Mouse (Mus musculus): ENCODE results near the gene Gm9887. TPM values are rescaled to one million over a fixed set of nuclear protein-coding genes. Genes with fewer than 3 reads are reported as not detected.
"Not testable (repeated sequence)": the region's sequence is repeated elsewhere in the genome, so short reads cannot be mapped to it uniquely, and the experiment has no call there.

The Gm9887 gene
- total and polyA plus RNA-seq, 2 experiments: 0.37 to 0.48 TPM

DNA sequence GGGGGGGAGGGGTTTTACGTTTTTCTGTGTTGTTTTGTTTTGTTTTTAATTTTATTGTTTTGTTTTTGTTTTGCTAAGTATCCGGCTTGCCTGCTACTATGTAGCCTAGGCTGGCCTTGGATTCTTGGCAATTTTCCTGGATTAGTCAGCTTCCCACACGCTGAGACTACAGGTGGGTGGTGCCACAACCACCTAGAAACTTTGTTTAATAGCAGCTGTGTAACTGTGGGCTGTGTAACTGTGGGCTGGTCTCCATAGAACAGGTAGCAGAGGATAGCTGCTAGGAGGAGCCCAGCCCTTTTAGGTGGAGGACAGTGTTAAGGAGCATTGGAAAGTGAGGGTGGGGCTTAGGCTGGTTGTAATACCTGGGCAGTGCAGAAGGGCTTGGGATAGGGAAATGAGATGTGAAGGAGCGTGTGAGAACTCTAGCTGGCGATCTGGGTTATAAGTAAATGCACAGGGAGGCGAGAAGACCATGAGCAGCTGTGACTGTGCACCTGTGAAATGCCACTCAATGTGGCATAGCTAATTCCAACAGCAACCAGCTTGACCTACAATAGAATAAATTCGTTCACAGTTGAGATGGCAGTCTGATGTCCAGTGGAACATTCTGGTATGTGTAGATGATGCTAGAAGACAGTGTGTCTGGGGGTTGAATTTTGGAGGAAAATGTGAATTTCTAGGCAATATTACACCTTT is 17.9 kb upstream of the Gm9887 start:
- H3K36me3 ChIP-seq (ENCODE audit: control insufficient read depth, insufficient read depth, low read length): no peaks in the 10 kb centered on the region
- no peaks in the 10 kb centered on the region for H3K79me2 ChIP-seq (ENCODE audit: control insufficient read depth, insufficient read depth, low read length)
- no peak for TF ChIP-seq CTCF (IDR thresholded peaks at IDR 0.05; ENCODE audit: low read depth, low read length)
- no peak for TF ChIP-seq POLR2A (IDR thresholded peaks at IDR 0.05; ENCODE audit: extremely low read depth, insufficient read depth, low read length)
- H3K27ac ChIP-seq (replicated peaks; ENCODE audit: insufficient read depth, low read depth, low read length): no peak overlapping the region
- DNase-seq (ENCODE audit: extremely low read depth, low read depth, low spot score): no peak
- H3K4me3 ChIP-seq (ENCODE audit: insufficient read depth, low read depth, low read length): no peak overlapping the region
- no peaks in the 10 kb centered on the region for H3K27me3 ChIP-seq (ENCODE audit: control insufficient read depth, insufficient read depth, low read length)
- WGBS: 70% methylated on average over 7 of the region's 7 CpGs
- H3K4me1 ChIP-seq (ENCODE audit: control insufficient read depth, insufficient read depth, low read length): 0 out of 2 replicates have a peak, but pooled peaks cover 2% of the 10 kb centered on the region
- H3K9ac ChIP-seq (ENCODE audit: low read depth, low read length): no peak overlapping the region

DNA sequence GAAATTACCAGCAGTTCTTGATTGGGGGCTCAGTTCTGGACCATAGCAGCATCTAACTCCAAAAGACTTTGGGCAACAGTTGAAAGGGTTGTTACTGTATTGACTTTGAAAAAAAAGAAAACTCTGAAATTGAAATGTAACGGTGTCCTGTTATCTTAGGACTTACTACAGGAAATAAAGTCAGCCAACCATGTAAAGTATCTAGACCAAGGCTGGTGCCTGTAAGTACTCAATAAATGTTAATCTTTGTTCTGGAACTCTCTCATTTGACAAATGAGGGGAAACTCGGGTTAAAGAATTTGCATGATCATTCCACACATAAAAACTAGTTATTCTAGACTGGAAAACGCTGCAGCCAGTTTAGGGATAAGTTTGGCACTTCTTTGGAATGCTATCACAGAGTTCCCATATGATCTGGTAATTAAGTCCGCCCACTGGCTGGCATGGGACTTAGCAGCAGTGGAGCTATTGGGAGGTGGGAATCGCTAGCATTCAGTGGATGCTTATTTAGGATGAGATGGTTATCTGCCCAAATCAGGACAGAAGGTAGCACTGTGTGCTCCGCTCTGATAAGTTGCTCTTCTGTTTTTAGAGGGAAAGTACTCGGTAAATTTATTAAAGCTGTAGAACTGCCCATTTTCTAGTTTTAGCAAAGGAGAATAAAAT is 17.1 kb upstream of the Gm9887 start:
- Histone ChIP-seq H3K27ac (replicated peaks; ENCODE audit: insufficient read depth, low read depth, low read length) (no peak overlapping the region), H3K79me2 (ENCODE audit: control insufficient read depth, insufficient read depth, low read length) (no peaks in the 10 kb centered on the region), H3K36me3 (ENCODE audit: control insufficient read depth, insufficient read depth, low read length) (no peaks in the 10 kb centered on the region), H3K4me3 (ENCODE audit: insufficient read depth, low read depth, low read length) (no peak overlapping the region), H3K27me3 (ENCODE audit: control insufficient read depth, insufficient read depth, low read length) (no peaks in the 10 kb centered on the region), H3K9ac (ENCODE audit: low read depth, low read length) (no peak overlapping the region), H3K4me1 (ENCODE audit: control insufficient read depth, insufficient read depth, low read length) (peaks cover 7% of the 10 kb centered on the region)
- WGBS: 80% methylated on average over 7 of the region's 7 CpGs
- no peak for DNase-seq (ENCODE audit: extremely low read depth, low read depth, low spot score)
- TF ChIP-seq CTCF (IDR thresholded peaks at IDR 0.05; ENCODE audit: low read depth, low read length): no peak
- no peak for TF ChIP-seq POLR2A (IDR thresholded peaks at IDR 0.05; ENCODE audit: extremely low read depth, insufficient read depth, low read length)

DNA sequence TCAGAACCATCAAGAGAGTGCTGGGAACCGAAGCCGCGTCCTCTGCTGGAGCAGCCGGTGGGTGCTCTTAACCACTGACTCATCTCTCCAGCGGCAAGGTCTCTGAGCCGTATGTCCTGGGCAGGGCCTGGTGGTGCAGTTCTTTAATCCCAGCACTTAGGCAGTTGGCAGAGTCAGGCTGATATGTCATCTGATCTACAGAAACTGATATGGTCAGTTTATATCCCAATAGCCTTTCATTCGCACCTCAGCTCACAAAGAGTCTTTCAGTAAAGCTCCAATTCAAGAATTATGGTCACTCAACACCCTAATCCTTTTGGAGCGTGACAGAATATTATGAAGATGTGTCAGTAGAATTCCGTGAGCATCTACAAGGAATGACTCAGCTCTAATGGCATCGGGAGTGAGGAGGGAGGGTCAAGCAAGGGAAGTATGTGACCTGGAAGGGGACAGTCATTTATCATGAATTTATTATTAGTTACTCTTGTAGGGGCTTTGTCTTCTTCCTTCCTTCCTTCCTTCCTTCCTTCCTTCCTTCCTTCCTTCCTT is 16.1 kb upstream of the Gm9887 start:
- H3K4me3 ChIP-seq (ENCODE audit: insufficient read depth, low read depth, low read length): no peak overlapping the region
- no peak overlapping the region for H3K27ac ChIP-seq (replicated peaks; ENCODE audit: insufficient read depth, low read depth, low read length)
- no peak for DNase-seq (ENCODE audit: extremely low read depth, low read depth, low spot score)
- TF ChIP-seq POLR2A (IDR thresholded peaks at IDR 0.05; ENCODE audit: extremely low read depth, insufficient read depth, low read length): no peak
- TF ChIP-seq CTCF (IDR thresholded peaks at IDR 0.05; ENCODE audit: low read depth, low read length): no peak
- H3K4me1 ChIP-seq (ENCODE audit: control insufficient read depth, insufficient read depth, low read length): peaks cover 7% of the 10 kb centered on the region
- H3K27me3 ChIP-seq (ENCODE audit: control insufficient read depth, insufficient read depth, low read length): no peaks in the 10 kb centered on the region
- no peaks in the 10 kb centered on the region for H3K79me2 ChIP-seq (ENCODE audit: control insufficient read depth, insufficient read depth, low read length)
- no peaks in the 10 kb centered on the region for H3K36me3 ChIP-seq (ENCODE audit: control insufficient read depth, insufficient read depth, low read length)
- no peak overlapping the region for H3K9ac ChIP-seq (ENCODE audit: low read depth, low read length)
- WGBS: 94% methylated on average over 10 of the region's 10 CpGs

DNA sequence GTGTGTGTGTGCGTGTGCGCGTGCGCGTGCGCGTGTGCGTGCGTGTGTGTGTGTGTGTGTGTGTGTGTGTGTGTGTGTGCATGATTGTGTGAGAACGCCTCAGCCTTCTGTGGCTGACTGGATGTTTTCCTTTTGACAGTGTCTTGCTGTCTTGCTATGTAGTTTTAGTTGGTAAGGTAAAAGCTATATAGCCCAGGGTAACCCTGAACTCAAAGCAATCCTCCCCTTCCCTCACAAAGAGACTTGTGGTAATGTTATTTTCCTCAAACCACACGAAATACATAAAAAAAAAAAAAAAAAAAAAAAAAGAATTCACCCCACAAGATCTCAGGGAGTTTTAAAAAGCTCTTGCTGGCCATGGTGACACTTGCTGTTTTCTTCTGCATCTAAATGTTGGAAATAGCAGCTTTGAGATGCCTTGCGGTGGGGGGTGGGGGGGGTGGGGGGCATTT is 14.0 kb upstream of the Gm9887 start:
- H3K27me3 ChIP-seq (ENCODE audit: control insufficient read depth, insufficient read depth, low read length); H3K9ac ChIP-seq (ENCODE audit: low read depth, low read length); H3K4me3 ChIP-seq (ENCODE audit: insufficient read depth, low read depth, low read length); H3K79me2 ChIP-seq (ENCODE audit: control insufficient read depth, insufficient read depth, low read length); DNase-seq (ENCODE audit: extremely low read depth, low read depth, low spot score); H3K27ac ChIP-seq (replicated peaks; ENCODE audit: insufficient read depth, low read depth, low read length); H3K4me1 ChIP-seq (ENCODE audit: control insufficient read depth, insufficient read depth, low read length); H3K36me3 ChIP-seq (ENCODE audit: control insufficient read depth, insufficient read depth, low read length): not testable (repeated sequence)
- WGBS: 71% methylated on average over 12 of the region's 12 CpGs

DNA sequence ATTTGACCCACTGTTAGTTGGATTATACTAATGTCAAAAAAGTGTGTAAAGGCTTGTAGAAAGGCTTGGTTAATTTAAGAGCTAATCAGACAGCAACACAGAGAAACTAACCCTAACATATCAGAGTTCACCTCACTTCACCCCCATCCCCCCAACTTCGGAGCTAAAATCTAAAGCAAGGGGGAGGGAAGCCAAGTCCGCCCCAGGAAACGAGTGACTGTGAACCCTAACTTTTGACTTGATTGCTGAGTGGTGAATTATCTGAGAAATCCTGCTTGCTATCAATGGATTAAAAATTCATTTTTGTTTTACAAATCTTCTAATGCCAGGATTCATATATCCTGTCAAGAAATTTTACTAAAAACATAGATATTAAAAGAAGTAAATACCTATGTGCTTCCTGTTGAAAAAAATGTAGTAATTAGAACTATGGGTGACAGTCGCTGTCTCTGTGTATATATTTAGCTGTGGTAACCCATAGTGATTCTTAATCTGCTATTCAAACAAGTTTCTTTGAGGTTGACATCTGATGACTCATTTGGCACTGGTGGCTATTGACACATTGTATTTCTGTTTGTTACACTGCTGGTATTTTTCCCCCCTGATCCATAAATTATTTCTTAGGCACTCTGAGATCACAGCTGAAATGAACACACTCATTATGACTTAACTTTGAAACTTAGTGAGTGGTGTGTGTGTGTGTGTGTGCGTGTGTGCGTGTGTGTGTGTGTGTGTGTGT is 13.5 kb upstream of the Gm9887 start:
- no peak overlapping the region for H3K4me3 ChIP-seq (ENCODE audit: insufficient read depth, low read depth, low read length)

More for the DNA sequence above, 13.5 kb upstream of the Gm9887 start:
- Histone ChIP-seq H3K9ac (ENCODE audit: low read depth, low read length) (no peak overlapping the region), H3K27ac (replicated peaks; ENCODE audit: insufficient read depth, low read depth, low read length) (no peak overlapping the region), H3K27me3 (ENCODE audit: control insufficient read depth, insufficient read depth, low read length) (no peaks in the 10 kb centered on the region), H3K36me3 (ENCODE audit: control insufficient read depth, insufficient read depth, low read length) (no peaks in the 10 kb centered on the region), H3K4me1 (ENCODE audit: control insufficient read depth, insufficient read depth, low read length) (peaks cover 5% of the 10 kb centered on the region), H3K79me2 (ENCODE audit: control insufficient read depth, insufficient read depth, low read length) (no peaks in the 10 kb centered on the region)
- 64% methylated on average over 6 of the region's 6 CpGs for WGBS
- TF ChIP-seq POLR2A (IDR thresholded peaks at IDR 0.05; ENCODE audit: extremely low read depth, insufficient read depth, low read length) (no peak), CTCF (IDR thresholded peaks at IDR 0.05; ENCODE audit: low read depth, low read length) (no peak)
- DNase-seq (ENCODE audit: extremely low read depth, low read depth, low spot score): no peak

All from liver, adult 2 months (tissue).